Mouse (Mus musculus) neural tube, embryonic 15.5 days (tissue): ENCODE results near the gene Ush1c. TPM values are rescaled to one million over a fixed set of nuclear protein-coding genes. Genes with fewer than 3 reads are reported as not detected.

Experiments
- ATAC-seq: fragments of 200-750 bp; cut with Nextera tagmentation; 2 replicates; pipeline ENCODE4 v1.8.0; 2017; ENCODE audit warnings: mild to moderate bottlenecking, moderate TSS enrichment, moderate library complexity; ENCODE audit not compliant: low FRiP score
- H3K27ac ChIP-seq: fragments of 300-500 bp; sonication (generic); replicated peaks from 2 replicates; pipeline ENCODE4 v1.5.1; 2015; ENCODE audit warnings: mild to moderate bottlenecking, inconsistent platforms
- H3K27me3 ChIP-seq: fragments of 300-500 bp; sonication (generic); replicated peaks from 2 replicates; pipeline ENCODE4 v1.6.1; 2015; ENCODE audit warnings: inconsistent platforms
- H3K36me3 ChIP-seq: fragments of 300-500 bp; sonication (generic); 2 replicates; pipeline ENCODE4 v1.6.1; 2015; ENCODE audit warnings: inconsistent platforms
- H3K4me1 ChIP-seq: fragments of 300-500 bp; sonication (generic); 2 replicates; pipeline ENCODE4 v1.6.1; 2015; ENCODE audit warnings: inconsistent platforms
- H3K4me2 ChIP-seq: fragments of 300-500 bp; sonication (generic); 2 replicates; pipeline ENCODE4 v1.6.1; 2015; ENCODE audit warnings: inconsistent platforms, mild to moderate bottlenecking, moderate library complexity
- H3K4me3 ChIP-seq: fragments of 300-500 bp; sonication (generic); replicated peaks from 2 replicates; pipeline ENCODE4 v1.5.1; 2015; ENCODE audit warnings: mild to moderate bottlenecking, inconsistent platforms
- H3K9ac ChIP-seq: fragments of 300-500 bp; sonication (generic); replicated peaks from 2 replicates; pipeline ENCODE4 v1.6.1; 2015; ENCODE audit warnings: mild to moderate bottlenecking, inconsistent platforms
- H3K9me3 ChIP-seq: fragments of 300-500 bp; sonication (generic); replicated peaks from 2 replicates; pipeline ENCODE4 v1.6.1; 2016; ENCODE audit warnings: inconsistent platforms
- WGBS: fragments of 180-500 bp; shearing (Covaris S2); methylation state at CpG from one replicate; pipeline ENCODE4 v1.1.7; 2015; ENCODE audit warnings: mixed read lengths; 5-methylcytosine and 5-hydroxymethylcytosine counted together
- polyA plus RNA-seq: library from polyadenylated mRNA; unstranded; fragments of >200 nt; fragmentation: Nextera tagmentation; extraction: Ambion mirVana; gene quantifications from 2 replicates; pipeline ENCODE4 v1.2.1, GENCODE M21; 2015

Gene Ush1c
- polyA plus RNA-seq, 1 experiment from 2014 or later, result 2.1 TPM

- no peak overlapping the region for H3K27ac ChIP-seq
- H3K4me2 ChIP-seq, result no peak overlapping the region
- H3K4me3 ChIP-seq, result no peak overlapping the region
- H3K4me1 ChIP-seq, result peaks cover 6% of the 10 kb centered on the region; the same call in 1 of the 2 replicates
- no peak overlapping the region for H3K9ac ChIP-seq
- H3K36me3 ChIP-seq, result peaks cover 5% of the 10 kb centered on the region; the same call in 1 of the 2 replicates
- H3K27me3 ChIP-seq, result no peaks in the 10 kb centered on the region
- WGBS, result 51% methylated on average over 11 of the region's 11 CpGs
- no peaks in the 10 kb centered on the region for H3K9me3 ChIP-seq
- ATAC-seq, result peak; percentile 35; the same call in 1 of the 2 replicates
These were observed 76.1 kb downstream of the Ush1c start for GRCm38 (mm10) chr7:46162132-46162727.

GRCm38 (mm10) chr7:46161615-46162014 is 76.7 kb downstream of the Ush1c start:
- Histone ChIP-seq H3K4me2 (no peak overlapping the region), H3K4me3 (no peak overlapping the region), H3K9ac (no peak overlapping the region), H3K27me3 (no peaks in the 10 kb centered on the region), H3K4me1 (peaks cover 6% of the 10 kb centered on the region), H3K36me3 (peaks cover 5% of the 10 kb centered on the region; the same call in 1 of the 2 replicates), H3K9me3 (no peaks in the 10 kb centered on the region), H3K27ac (no peak overlapping the region)
- ATAC-seq, result no peak
- WGBS, result 12% methylated on average over 3 of the region's 3 CpGs

GRCm38 (mm10) chr7:46157746-46158145 is 80.6 kb downstream of the Ush1c start:
- H3K4me3 ChIP-seq, result no peak overlapping the region
- H3K4me2 ChIP-seq, result no peak overlapping the region
- H3K27me3 ChIP-seq, result no peaks in the 10 kb centered on the region
- H3K9ac ChIP-seq, result no peak overlapping the region
- no peaks in the 10 kb centered on the region for H3K36me3 ChIP-seq
- H3K4me1 ChIP-seq, result peaks cover 20% of the 10 kb centered on the region
- no peak for ATAC-seq
- no peaks in the 10 kb centered on the region for H3K9me3 ChIP-seq
- 70% methylated on average over 7 of the region's 7 CpGs for WGBS
- no peak overlapping the region for H3K27ac ChIP-seq

- Histone ChIP-seq H3K27me3 (no peaks in the 10 kb centered on the region), H3K4me1 (peaks cover 15% of the 10 kb centered on the region), H3K4me3 (no peak overlapping the region), H3K27ac (peak overlapping the region; percentile 38; the same call in 1 of the 2 replicates), H3K4me2 (no peak overlapping the region; the same call in 1 of the 2 replicates), H3K36me3 (no peaks in the 10 kb centered on the region), H3K9ac (no peak overlapping the region), H3K9me3 (no peaks in the 10 kb centered on the region)
- 18% methylated on average over 18 of the region's 18 CpGs for WGBS
- ATAC-seq, result peak; percentile 58; the same call in 1 of the 2 replicates
These were observed 83.5 kb downstream of the Ush1c start for GRCm38 (mm10) chr7:46154498-46155488.

- Histone ChIP-seq H3K4me2 (no peak overlapping the region), H3K36me3 (no peaks in the 10 kb centered on the region), H3K4me1 (peaks cover 15% of the 10 kb centered on the region), H3K27me3 (no peaks in the 10 kb centered on the region), H3K27ac (no peak overlapping the region), H3K9ac (no peak overlapping the region), H3K9me3 (no peaks in the 10 kb centered on the region), H3K4me3 (no peak overlapping the region)
- WGBS, result 37% methylated on average over 9 of the region's 9 CpGs
- no peak; the same call in 1 of the 2 replicates for ATAC-seq
These were observed 85.4 kb downstream of the Ush1c start for GRCm38 (mm10) chr7:46152819-46153351.

- H3K4me2 ChIP-seq, result no peak overlapping the region
- no peak overlapping the region for H3K4me3 ChIP-seq
- H3K36me3 ChIP-seq, result no peaks in the 10 kb centered on the region
- no peak overlapping the region for H3K27ac ChIP-seq
- WGBS, result 94% methylated on average over 7 of the region's 7 CpGs
- no peaks in the 10 kb centered on the region for H3K27me3 ChIP-seq
- peaks cover 8% of the 10 kb centered on the region for H3K4me1 ChIP-seq
- no peaks in the 10 kb centered on the region for H3K9me3 ChIP-seq
- H3K9ac ChIP-seq, result no peak overlapping the region
- ATAC-seq, result no peak
These were observed 90.9 kb downstream of the Ush1c start for GRCm38 (mm10) chr7:46147417-46147816.

- no peak for ATAC-seq
- H3K4me2 ChIP-seq, result no peak overlapping the region
- H3K27me3 ChIP-seq, result no peaks in the 10 kb centered on the region
- H3K4me3 ChIP-seq, result no peak overlapping the region
- no peak overlapping the region for H3K9ac ChIP-seq
- no peaks in the 10 kb centered on the region for H3K9me3 ChIP-seq
- WGBS, result 68% methylated on average over 7 of the region's 7 CpGs
- no peak overlapping the region for H3K27ac ChIP-seq
- H3K36me3 ChIP-seq, result no peaks in the 10 kb centered on the region
- peaks cover 8% of the 10 kb centered on the region for H3K4me1 ChIP-seq
These were observed 91.5 kb downstream of the Ush1c start for GRCm38 (mm10) chr7:46146675-46147308.

Other genes starting within 250 kb of the Ush1c start
- 0.56 and 0.75 TPM in 2 replicates for gene Abcc6, start 208.2 kb downstream of the Ush1c start, polyA plus RNA-seq
- 43.6 and 48.0 TPM in 2 replicates for gene Nomo1, start 204.8 kb downstream of the Ush1c start, polyA plus RNA-seq
- gene Kcnj11, start 137.7 kb downstream of the Ush1c start, polyA plus RNA-seq, result 1.9 and 2.7 TPM in 2 replicates
- gene Abcc8, start 58.5 kb downstream of the Ush1c start, polyA plus RNA-seq, result 11.2 and 12.4 TPM in 2 replicates
- gene Otog, start 2.5 kb upstream of the Ush1c start, polyA plus RNA-seq, result 0.09 TPM in 1 of 2 replicates, not detected in the other
- gene Myod1, start 138.0 kb upstream of the Ush1c start, polyA plus RNA-seq, result 2.2 and 2.3 TPM in 2 replicates
- 16.8 and 19.4 TPM in 2 replicates for gene Kcnc1, start 158.0 kb upstream of the Ush1c start, polyA plus RNA-seq